Comparison of ENCODE assay signal across 8 mouse cellular contexts in the genomic region with DNA sequence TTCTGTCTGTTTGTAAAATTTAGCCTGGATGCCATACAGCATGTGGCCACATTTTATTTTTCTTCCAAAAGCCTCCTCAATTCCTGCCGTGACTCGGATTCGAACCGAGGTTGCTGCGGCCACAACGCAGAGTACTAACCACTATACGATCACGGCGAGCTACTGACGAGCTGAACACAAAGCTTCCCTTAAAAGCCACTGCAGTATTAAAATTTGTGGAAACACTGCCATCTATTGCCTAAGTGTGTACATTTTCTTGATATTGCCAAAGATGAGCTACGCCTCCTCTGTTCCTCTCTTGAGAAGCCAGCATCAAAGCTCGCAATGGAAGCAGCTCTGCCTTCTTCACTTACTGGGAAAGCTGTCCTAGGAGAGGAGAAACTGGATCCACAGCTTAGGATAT.
DNase-seq lines count a peak whose midpoint lies in the region; ATAC-seq and TF ChIP-seq lines count a peak whose summit lies in the region.

No protein-coding gene starts in this region.

- ATAC-seq in frontal cortex, adult (ENCODE audit: low TSS enrichment): peak; percentile 95
- peak; percentile 72 for ATAC-seq in megakaryocyte progenitor cell, adult 5-6 weeks (replicated peaks; ENCODE audit: poor library complexity)

- TF ChIP-seq CTCF in heart, adult 2 months (IDR thresholded peaks at IDR 0.05): peak; percentile 52
- TF ChIP-seq CTCF in brain, embryonic 14.5 days (IDR thresholded peaks at IDR 0.05; ENCODE audit: borderline replicate concordance, extremely low read depth, insufficient read depth, insufficient read length): no peak

- H3K36me3 ChIP-seq in heart, adult 2 months (ENCODE audit: control insufficient read depth, insufficient read depth, low read length): no peaks in the 10 kb centered on the region

- no peak for TF ChIP-seq EP300 in heart, adult 2 months (IDR thresholded peaks at IDR 0.05; ENCODE audit: insufficient read depth, low read depth, low read length)

- H3K27ac ChIP-seq in heart, adult 2 months: no peak overlapping the region

- no peaks in the 10 kb centered on the region for H3K4me1 ChIP-seq in heart, adult 2 months (ENCODE audit: control insufficient read depth, insufficient read depth, low read length)

- H3K9ac ChIP-seq in heart, adult 2 months (ENCODE audit: low read depth, low read length): no peak overlapping the region

- TF ChIP-seq POLR2A in heart, adult 2 months (IDR thresholded peaks at IDR 0.05; ENCODE audit: insufficient read depth, low read depth, low read length): no peak
- no peak for TF ChIP-seq POLR2A in brain, embryonic 14.5 days (IDR thresholded peaks at IDR 0.05; ENCODE audit: borderline replicate concordance, extremely low read depth, insufficient read depth, insufficient read length, poor library complexity, severe bottlenecking)

- H3K4me3 ChIP-seq in heart, adult 2 months: no peak overlapping the region

- no peaks in the 10 kb centered on the region for H3K79me2 ChIP-seq in heart, adult 2 months (replicated peaks; ENCODE audit: control insufficient read depth, insufficient read depth, low read length)

- no peaks in the 10 kb centered on the region for H3K27me3 ChIP-seq in heart, adult 2 months (ENCODE audit: control insufficient read depth, insufficient read depth, low read length)

- 56% methylated on average over 12 of the region's 12 CpGs for WGBS in heart, adult 2 months

- intact Hi-C loops in heart, adult 2 months (cut with DNase I): no loop called here
- intact Hi-C loops in heart, postnatal 25 days (cut with DNase I): loop anchor here (5.0 kb wide), 2 partner anchors 1122 to 1442 kb away; no protein-coding TSS in a partner anchor

- no peak for DNase-seq in heart, adult 2 months
- no peak for DNase-seq in heart, postnatal 25 days (ENCODE audit: low spot score)
- DNase-seq in brain, embryonic 14.5 days (ENCODE audit: low read depth): peak; percentile 91
- peak; percentile 74 to 85 for DNase-seq in layer of hippocampus, postnatal 14 days (ENCODE audit: low spot score in 2 of 2)
- no peak for DNase-seq in gastrocnemius, postnatal 25 days
- DNase-seq in thymus, postnatal 4 days: no peak

Comparison
In these comparisons a context has a peak if more than half of its experiments do, and no peak if none do; other contexts are left out.
1. DNase-seq: peak in brain, embryonic 14.5 days (single experiment) and layer of hippocampus, postnatal 14 days (2 of 2); none in heart, adult 2 months (0 of 2), heart, postnatal 25 days (single experiment), gastrocnemius, postnatal 25 days (single experiment) and thymus, postnatal 4 days (single experiment).